In the genomic region with DNA sequence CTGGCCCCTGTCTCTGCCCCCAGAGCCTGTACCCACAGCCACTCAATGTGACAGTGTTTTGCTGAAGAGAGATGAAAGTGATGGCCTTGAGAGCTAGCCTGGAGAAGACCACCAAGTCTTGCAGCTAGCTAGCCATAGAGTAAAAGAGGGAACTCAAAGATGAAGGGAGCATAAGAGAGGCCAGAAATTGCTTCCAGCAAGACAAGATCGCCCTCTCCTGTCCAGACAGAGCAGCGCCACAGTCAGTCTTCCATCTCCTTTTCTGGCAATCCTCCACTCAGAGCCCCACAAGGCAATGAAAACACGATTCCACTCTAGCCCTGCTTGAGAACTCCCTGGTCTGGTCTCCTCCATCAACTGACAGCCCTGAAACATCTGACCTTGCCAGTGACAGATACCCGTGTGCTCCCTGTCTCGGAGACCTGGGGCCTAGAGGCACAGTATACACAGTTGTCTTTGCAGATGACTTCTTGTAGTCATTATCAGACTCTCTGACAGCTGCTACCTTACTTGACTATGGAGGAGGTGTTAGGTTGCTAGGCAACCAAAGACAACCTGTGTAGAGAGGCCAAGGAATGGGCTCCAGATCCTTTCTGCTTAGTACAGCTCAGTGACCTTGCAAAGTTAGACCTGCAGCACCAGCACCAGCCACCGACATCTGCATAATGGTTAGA, we compare ENCODE assay signal across 9 mouse cellular contexts. TPM values are rescaled to one million over a fixed set of nuclear protein-coding genes. Genes with fewer than 3 reads are reported as not detected.
A peak's percentile ranks its signal among the peaks of the same experiment; 100 is the strongest.
DNase-seq lines count a peak whose midpoint lies in the region; ATAC-seq lines count a peak whose summit lies in the region.
"Had no signal": no experiment of that assay in that cellular context is flagged by ENCODE, and none has a peak within 500 bp of the region (broad histone marks: within the 10 kb centered on the region; RNA-seq: fewer than 3 reads in every experiment).

No protein-coding gene starts in this region.

- no peak overlapping the region for H3K27ac ChIP-seq in liver, embryonic 12.5 days
- no peak overlapping the region for H3K27ac ChIP-seq in midbrain, embryonic 10.5 days (replicated peaks)
- H3K27ac ChIP-seq: macrophage had no signal

- no peak overlapping the region for H3K4me3 ChIP-seq in liver, embryonic 12.5 days
- no peak overlapping the region for H3K4me3 ChIP-seq in midbrain, embryonic 10.5 days

- no peaks in the 10 kb centered on the region for H3K36me3 ChIP-seq in liver, embryonic 12.5 days
- H3K36me3 ChIP-seq in midbrain, embryonic 10.5 days = no peaks in the 10 kb centered on the region
- no peaks in the 10 kb centered on the region for H3K36me3 ChIP-seq in splenic B cell, adult 2 months (ENCODE audit: control insufficient read depth, insufficient read depth, low read length, poor library complexity, severe bottlenecking)

- ATAC-seq in liver, embryonic 12.5 days = no peak
- peak; percentile 66 for ATAC-seq in granulocyte monocyte progenitor cell, adult 5-6 weeks (replicated peaks; ENCODE audit: poor library complexity, severe bottlenecking)

- no peak overlapping the region for H3K4me2 ChIP-seq in liver, embryonic 12.5 days

- no peaks in the 10 kb centered on the region for H3K27me3 ChIP-seq in liver, embryonic 12.5 days (replicated peaks)
- H3K27me3 ChIP-seq in midbrain, embryonic 10.5 days (ENCODE audit: low read depth, poor library complexity, severe bottlenecking) = no peaks in the 10 kb centered on the region
- no peaks in the 10 kb centered on the region for H3K27me3 ChIP-seq in splenic B cell, adult 2 months (ENCODE audit: control insufficient read depth, insufficient read depth, low read length, poor library complexity, severe bottlenecking)

- no peaks in the 10 kb centered on the region for H3K9me3 ChIP-seq in liver, embryonic 12.5 days (replicated peaks)
- no peaks in the 10 kb centered on the region for H3K9me3 ChIP-seq in midbrain, embryonic 10.5 days (replicated peaks)

- no peaks in the 10 kb centered on the region for H3K4me1 ChIP-seq in liver, embryonic 12.5 days
- H3K4me1 ChIP-seq in midbrain, embryonic 10.5 days = no peaks in the 10 kb centered on the region

- 36% methylated on average over 6 of the region's 6 CpGs for WGBS in liver, embryonic 12.5 days (ENCODE audit: insufficient replicate concordance)
- WGBS in midbrain, embryonic 10.5 days = 47% methylated on average over 6 of the region's 6 CpGs

- DNase-seq in liver = peak; percentile 5
- peak; percentile 85 for DNase-seq in cerebellum, adult 9-10 months
- DNase-seq in layer of hippocampus, adult 9-10 months (ENCODE audit: low spot score) = peak; percentile 67
- peak; percentile 30 for DNase-seq in midbrain, embryonic 10.5 days (ENCODE audit: low spot score)
- peak; percentile 43 for DNase-seq in splenic B cell, adult 2 months (ENCODE audit: low read depth, low spot score)
- DNase-seq in c-Kit-positive CD71-positive TER-119-positive erythroid progenitor cells, embryonic 14.5 days (ENCODE audit: low spot score) = no peak

- H3K9ac ChIP-seq in liver, embryonic 12.5 days = no peak overlapping the region

RNA-seq across cellular contexts. Expression of gene Kcna10, which starts 5.5 kb away (rescaled TPM):
- polyA plus RNA-seq in liver, embryonic 12.5 days (2016; fragmentation: Nextera tagmentation; extraction: Ambion mirVana) = not detected in 2 replicates
- not detected in 2 replicates for total RNA-seq in granulocyte monocyte progenitor cell, adult 5-6 weeks (2014; fragmentation: Nextera tagmentation)
- total RNA-seq in granulocyte monocyte progenitor cell, adult 5-6 weeks (2017) = not detected in 2 replicates
- polyA plus RNA-seq in midbrain, embryonic 10.5 days (2016; fragmentation: Nextera tagmentation; extraction: Ambion mirVana) = not detected in 2 replicates
- polyA plus RNA-seq: macrophage had no signal

RNA-seq across cellular contexts. Expression of gene Cym, which starts 33.2 kb away (rescaled TPM):
- polyA plus RNA-seq in liver, embryonic 12.5 days (2016; fragmentation: Nextera tagmentation; extraction: Ambion mirVana) = not detected in 2 replicates
- not detected in 2 replicates for total RNA-seq in granulocyte monocyte progenitor cell, adult 5-6 weeks (2014; fragmentation: Nextera tagmentation)
- total RNA-seq in granulocyte monocyte progenitor cell, adult 5-6 weeks (2017) = not detected in 2 replicates
- polyA plus RNA-seq in midbrain, embryonic 10.5 days (2016; fragmentation: Nextera tagmentation; extraction: Ambion mirVana) = not detected in 2 replicates
- polyA plus RNA-seq: macrophage had no signal

RNA-seq across cellular contexts. Expression of gene A630076J17Rik, which starts 42.1 kb away (rescaled TPM):
- not detected in 2 replicates for polyA plus RNA-seq in liver, embryonic 12.5 days (2016; fragmentation: Nextera tagmentation; extraction: Ambion mirVana)
- total RNA-seq in granulocyte monocyte progenitor cell, adult 5-6 weeks (2014; fragmentation: Nextera tagmentation) = not detected in 2 replicates
- not detected in 2 replicates for total RNA-seq in granulocyte monocyte progenitor cell, adult 5-6 weeks (2017)
- polyA plus RNA-seq in midbrain, embryonic 10.5 days (2016; fragmentation: Nextera tagmentation; extraction: Ambion mirVana) = not detected in 2 replicates
- polyA plus RNA-seq: macrophage had no signal

RNA-seq across cellular contexts. Expression of gene Prok1, which starts 51.1 kb away (rescaled TPM):
- polyA plus RNA-seq in liver, embryonic 12.5 days (2016; fragmentation: Nextera tagmentation; extraction: Ambion mirVana) = not detected in 2 replicates
- not detected in 2 replicates for total RNA-seq in granulocyte monocyte progenitor cell, adult 5-6 weeks (2014; fragmentation: Nextera tagmentation)
- not detected in 2 replicates for total RNA-seq in granulocyte monocyte progenitor cell, adult 5-6 weeks (2017)
- polyA plus RNA-seq in midbrain, embryonic 10.5 days (2016; fragmentation: Nextera tagmentation; extraction: Ambion mirVana) = 0.11 TPM in 1 of 2 replicates, not detected in the other
- polyA plus RNA-seq: macrophage had no signal
